Mouse (Mus musculus): Measurements from ENCODE around the gene Nsmce1. TPM values are rescaled to one million over a fixed set of nuclear protein-coding genes. Genes with fewer than 3 reads are reported as not detected.
A peak's percentile ranks its signal among the peaks of the same experiment; 100 is the strongest.

The Nsmce1 gene
- polyA plus RNA-seq, 1 experiment from 2014 or later = 120 TPM

- Histone ChIP-seq H3K4me3 (replicated peaks) (no peak overlapping the region), H3K27ac (no peak overlapping the region), H3K4me2 (replicated peaks) (no peak overlapping the region), H3K9me3 (no peaks in the 10 kb centered on the region), H3K9ac (no peak overlapping the region), H3K27me3 (replicated peaks) (no peaks in the 10 kb centered on the region), H3K4me1 (replicated peaks) (no peaks in the 10 kb centered on the region), H3K36me3 (no peaks in the 10 kb centered on the region)
- 84% methylated on average over 2 of the region's 2 CpGs for WGBS
- no peak for ATAC-seq
Observed at GRCm38 (mm10) chr7:125507279-125507678, 15.9 kb upstream of the Nsmce1 start.

- H3K9me3 ChIP-seq = no peaks in the 10 kb centered on the region
- ATAC-seq = no peak
- H3K4me1 ChIP-seq (replicated peaks) = no peaks in the 10 kb centered on the region
- H3K36me3 ChIP-seq = no peaks in the 10 kb centered on the region
- H3K4me2 ChIP-seq (replicated peaks) = no peak overlapping the region
- no peak overlapping the region for H3K9ac ChIP-seq
- no peak overlapping the region for H3K27ac ChIP-seq
- no peak overlapping the region for H3K4me3 ChIP-seq (replicated peaks)
- H3K27me3 ChIP-seq (replicated peaks) = no peaks in the 10 kb centered on the region
- 84% methylated on average over 10 of the region's 10 CpGs for WGBS
Observed at GRCm38 (mm10) chr7:125505568-125505967, 14.2 kb upstream of the Nsmce1 start.

GRCm38 (mm10) chr7:125504618-125505017 is 13.2 kb upstream of the Nsmce1 start:
- no peak for ATAC-seq
- Histone ChIP-seq H3K4me2 (replicated peaks) (no peak overlapping the region), H3K27ac (no peak overlapping the region), H3K27me3 (replicated peaks) (no peaks in the 10 kb centered on the region), H3K36me3 (no peaks in the 10 kb centered on the region), H3K4me3 (replicated peaks) (no peak overlapping the region), H3K9me3 (no peaks in the 10 kb centered on the region), H3K4me1 (replicated peaks) (no peaks in the 10 kb centered on the region), H3K9ac (no peak overlapping the region)
- 90% methylated on average over 5 of the region's 5 CpGs for WGBS

GRCm38 (mm10) chr7:125503374-125504092 is 12.1 kb upstream of the Nsmce1 start:
- WGBS = 84% methylated on average over 5 of the region's 5 CpGs
- H3K36me3 ChIP-seq = no peaks in the 10 kb centered on the region
- H3K4me1 ChIP-seq (replicated peaks) = no peaks in the 10 kb centered on the region
- no peaks in the 10 kb centered on the region for H3K27me3 ChIP-seq (replicated peaks)
- H3K27ac ChIP-seq = no peak overlapping the region
- no peak overlapping the region for H3K4me3 ChIP-seq (replicated peaks)
- H3K4me2 ChIP-seq (replicated peaks) = no peak overlapping the region
- H3K9ac ChIP-seq = no peak overlapping the region
- H3K9me3 ChIP-seq = no peaks in the 10 kb centered on the region
- ATAC-seq = no peak

- H3K4me3 ChIP-seq (replicated peaks) = no peak overlapping the region
- no peaks in the 10 kb centered on the region for H3K9me3 ChIP-seq
- H3K9ac ChIP-seq = no peak overlapping the region
- no peaks in the 10 kb centered on the region for H3K27me3 ChIP-seq (replicated peaks)
- no peaks in the 10 kb centered on the region for H3K36me3 ChIP-seq
- no peaks in the 10 kb centered on the region for H3K4me1 ChIP-seq (replicated peaks)
- H3K4me2 ChIP-seq (replicated peaks) = no peak overlapping the region
- 88% methylated on average over 7 of the region's 7 CpGs for WGBS
- no peak for ATAC-seq
- no peak overlapping the region for H3K27ac ChIP-seq
Observed at GRCm38 (mm10) chr7:125500879-125501278, 9.5 kb upstream of the Nsmce1 start.

GRCm38 (mm10) chr7:125499927-125500868 is 8.8 kb upstream of the Nsmce1 start:
- no peak overlapping the region for H3K4me3 ChIP-seq (replicated peaks)
- peak overlapping the region; percentile 6; the same call in 1 of the 2 replicates for H3K4me2 ChIP-seq (replicated peaks)
- no peaks in the 10 kb centered on the region for H3K36me3 ChIP-seq
- no peaks in the 10 kb centered on the region for H3K9me3 ChIP-seq
- WGBS = 59% methylated on average over 13 of the region's 13 CpGs
- peak; percentile 50 for ATAC-seq
- no peak overlapping the region for H3K27ac ChIP-seq
- no peaks in the 10 kb centered on the region for H3K4me1 ChIP-seq (replicated peaks)
- H3K9ac ChIP-seq = no peak overlapping the region
- H3K27me3 ChIP-seq (replicated peaks) = no peaks in the 10 kb centered on the region

GRCm38 (mm10) chr7:125495864-125496440 is 4.6 kb upstream of the Nsmce1 start:
- no peaks in the 10 kb centered on the region for H3K9me3 ChIP-seq
- H3K27ac ChIP-seq = no peak overlapping the region
- H3K4me3 ChIP-seq (replicated peaks) = no peak overlapping the region
- no peak overlapping the region for H3K9ac ChIP-seq
- H3K27me3 ChIP-seq (replicated peaks) = no peaks in the 10 kb centered on the region
- no peaks in the 10 kb centered on the region for H3K36me3 ChIP-seq
- no peak overlapping the region for H3K4me2 ChIP-seq (replicated peaks)
- WGBS = 73% methylated on average over 6 of the region's 6 CpGs
- no peak for ATAC-seq
- H3K4me1 ChIP-seq (replicated peaks) = 0 out of 2 replicates have a peak, but pooled peaks cover 2% of the 10 kb centered on the region

- Histone ChIP-seq H3K9me3 (no peaks in the 10 kb centered on the region), H3K4me2 (replicated peaks) (no peak overlapping the region), H3K27me3 (replicated peaks) (no peaks in the 10 kb centered on the region), H3K4me3 (replicated peaks) (no peak overlapping the region), H3K27ac (peak overlapping the region; percentile 72), H3K4me1 (replicated peaks) (peaks cover 12% of the 10 kb centered on the region), H3K9ac (no peak overlapping the region), H3K36me3 (no peaks in the 10 kb centered on the region)
- WGBS = 52% methylated on average over 6 of the region's 6 CpGs
- ATAC-seq = peak; percentile 69
Observed at GRCm38 (mm10) chr7:125492551-125492950, 1.2 kb upstream of the Nsmce1 start.

GRCm38 (mm10) chr7:125491760-125492159 is 364 bp upstream of the Nsmce1 start:
- 21% methylated on average over 12 of the region's 12 CpGs for WGBS
- Histone ChIP-seq H3K9me3 (no peaks in the 10 kb centered on the region), H3K4me3 (replicated peaks) (peak overlapping the region; percentile 50), H3K27me3 (replicated peaks) (no peaks in the 10 kb centered on the region), H3K27ac (peak overlapping the region; percentile 72), H3K4me1 (replicated peaks) (peaks cover 12% of the 10 kb centered on the region), H3K36me3 (no peaks in the 10 kb centered on the region), H3K4me2 (replicated peaks) (peak overlapping the region; percentile 67), H3K9ac (peak overlapping the region; percentile 54)
- peak; percentile 9; the same call in 1 of the 2 replicates for ATAC-seq

GRCm38 (mm10) chr7:125489636-125490035 is 1.8 kb downstream of the Nsmce1 start:
- no peak overlapping the region for H3K9ac ChIP-seq
- H3K36me3 ChIP-seq = no peaks in the 10 kb centered on the region
- WGBS = 80% methylated on average over 2 of the region's 2 CpGs

GRCm38 (mm10) chr7:125488706-125489105 is 2.7 kb downstream of the Nsmce1 start:
- Histone ChIP-seq H3K36me3 (peaks cover 5% of the 10 kb centered on the region; the same call in 1 of the 2 replicates), H3K27ac (no peak overlapping the region), H3K4me3 (replicated peaks) (no peak overlapping the region), H3K27me3 (replicated peaks) (no peaks in the 10 kb centered on the region), H3K9me3 (no peaks in the 10 kb centered on the region), H3K4me2 (replicated peaks) (no peak overlapping the region), H3K4me1 (replicated peaks) (peaks cover 14% of the 10 kb centered on the region), H3K9ac (no peak overlapping the region)
- WGBS = 90% methylated on average over 6 of the region's 6 CpGs
- no peak for ATAC-seq

More at GRCm38 (mm10) chr7:125489636-125490035, 1.8 kb downstream of the Nsmce1 start:
- no peak overlapping the region for H3K4me2 ChIP-seq (replicated peaks)
- no peak overlapping the region for H3K27ac ChIP-seq
- H3K4me1 ChIP-seq (replicated peaks) = peaks cover 14% of the 10 kb centered on the region
- H3K9me3 ChIP-seq = no peaks in the 10 kb centered on the region
- no peaks in the 10 kb centered on the region for H3K27me3 ChIP-seq (replicated peaks)
- no peak for ATAC-seq
- H3K4me3 ChIP-seq (replicated peaks) = no peak overlapping the region

- Histone ChIP-seq H3K9ac (no peak overlapping the region), H3K36me3 (peaks cover 12% of the 10 kb centered on the region), H3K4me3 (replicated peaks) (no peak overlapping the region), H3K27ac (no peak overlapping the region), H3K27me3 (replicated peaks) (no peaks in the 10 kb centered on the region), H3K9me3 (no peaks in the 10 kb centered on the region), H3K4me2 (replicated peaks) (no peak overlapping the region), H3K4me1 (replicated peaks) (peaks cover 14% of the 10 kb centered on the region)
- 73% methylated on average over 10 of the region's 10 CpGs for WGBS
- ATAC-seq = peak; percentile 33
Observed at GRCm38 (mm10) chr7:125487126-125487525, 4.3 kb downstream of the Nsmce1 start.
